Mouse (Mus musculus) testis, adult 2 months (tissue): ENCODE measurements around the gene Klhl7. TPM values are rescaled to one million over a fixed set of nuclear protein-coding genes. Genes with fewer than 3 reads are reported as not detected.

Experiments used
- H3K27ac ChIP-seq: fragments of 200-500 bp; 2 replicates; pipeline ENCODE4 v1.5.1; 2012; ENCODE audit warnings: low read depth, low read length; ENCODE audit not compliant: control insufficient read depth, insufficient read depth
- H3K27me3 ChIP-seq: fragments of 200-500 bp; 2 replicates; pipeline ENCODE4 v1.6.1; 2012; ENCODE audit warnings: mild to moderate bottlenecking, low read length, moderate library complexity; ENCODE audit not compliant: control insufficient read depth, insufficient read depth
- H3K36me3 ChIP-seq: fragments of 200-500 bp; 2 replicates; pipeline ENCODE4 v1.6.1; 2012; ENCODE audit warnings: mild to moderate bottlenecking, low read length; ENCODE audit not compliant: control insufficient read depth, insufficient read depth
- H3K4me1 ChIP-seq: fragments of 200-500 bp; 2 replicates; pipeline ENCODE4 v1.6.1; 2012; ENCODE audit warnings: low read length; ENCODE audit not compliant: control insufficient read depth, insufficient read depth
- H3K4me3 ChIP-seq: fragments of 200-500 bp; 2 replicates; pipeline ENCODE4 v1.5.1; 2012; ENCODE audit warnings: low read depth, mild to moderate bottlenecking, low read length, moderate library complexity, mixed read lengths; ENCODE audit not compliant: control insufficient read depth
- CTCF ChIP-seq: fragments of 200-500 bp; IDR thresholded peaks from 2 replicates; pipeline ENCODE4 v1.5.1; 2012; ENCODE audit warnings: low read depth, mild to moderate bottlenecking, inconsistent platforms, low read length, moderate library complexity; ENCODE audit not compliant: control insufficient read depth, insufficient read depth, insufficient replicate concordance
- POLR2A ChIP-seq: fragments of 200-500 bp; IDR thresholded peaks from 2 replicates; pipeline ENCODE4 v1.6.1; 2012; ENCODE audit warnings: low read depth, mild to moderate bottlenecking, inconsistent platforms, low read length, moderate library complexity; ENCODE audit not compliant: control insufficient read depth
- polyA plus RNA-seq: library from polyadenylated mRNA; depleted of rRNA; stranded (reverse); fragments of >200 nt; gene quantifications from 2 replicates; pipeline ENCODE4 v1.2.3, GENCODE M21; 2012

The Klhl7 gene
- polyA plus RNA-seq, 1 experiment, result 15.8 TPM

GRCm38 (mm10) chr5:24146964-24147363, 46.6 kb downstream of the Klhl7 start:
- no peaks in the 10 kb centered on the region for H3K4me1 ChIP-seq
- no peaks in the 10 kb centered on the region for H3K27me3 ChIP-seq
- H3K27ac ChIP-seq, result no peak overlapping the region
- H3K36me3 ChIP-seq, result peaks cover 1% of the 10 kb centered on the region
- no peak overlapping the region for H3K4me3 ChIP-seq
- no peak for TF ChIP-seq POLR2A
- TF ChIP-seq CTCF, result no peak

GRCm38 (mm10) chr5:24152199-24152598, 51.8 kb downstream of the Klhl7 start:
- Histone ChIP-seq H3K27me3 (no peaks in the 10 kb centered on the region), H3K36me3 (no peaks in the 10 kb centered on the region), H3K27ac (no peak overlapping the region), H3K4me1 (no peaks in the 10 kb centered on the region), H3K4me3 (no peak overlapping the region)
- TF ChIP-seq CTCF (no peak), POLR2A (no peak)

GRCm38 (mm10) chr5:24156774-24157173, 56.4 kb downstream of the Klhl7 start:
- Histone ChIP-seq H3K27me3 (no peaks in the 10 kb centered on the region), H3K36me3 (no peaks in the 10 kb centered on the region), H3K4me1 (no peaks in the 10 kb centered on the region), H3K27ac (no peak overlapping the region), H3K4me3 (no peak overlapping the region)
- no peak for TF ChIP-seq CTCF
- no peak for TF ChIP-seq POLR2A

- H3K27ac ChIP-seq, result peak within 1 kb of the TSS; percentile 97
- H3K4me1 ChIP-seq, result peaks cover 2% of the 10 kb centered on the region; the same call in 1 of the 2 replicates
- no peak for TF ChIP-seq CTCF
- peak; percentile 96 for TF ChIP-seq POLR2A
- no peaks in the 10 kb centered on the region for H3K27me3 ChIP-seq
- H3K4me3 ChIP-seq, result peak within 1 kb of the TSS; percentile 96
- H3K36me3 ChIP-seq, result no peaks in the 10 kb centered on the region; the same call in 1 of the 2 replicates
These were observed 64.5 kb downstream of the Klhl7 start, which contains the start of gene Nupl2 for GRCm38 (mm10) chr5:24164789-24165445. Nupl2 (plus strand) TSS chr5:24164963.

GRCm38 (mm10) chr5:24167263-24167662, 66.9 kb downstream of the Klhl7 start:
- Histone ChIP-seq H3K27me3 (no peaks in the 10 kb centered on the region), H3K4me3 (peak overlapping the region; percentile 18; the same call in 1 of the 2 replicates), H3K27ac (no peak overlapping the region), H3K4me1 (peaks cover 2% of the 10 kb centered on the region; the same call in 1 of the 2 replicates), H3K36me3 (no peaks in the 10 kb centered on the region; the same call in 1 of the 2 replicates)
- no peak for TF ChIP-seq POLR2A
- no peak for TF ChIP-seq CTCF

- no peak overlapping the region for H3K4me3 ChIP-seq
- no peaks in the 10 kb centered on the region; the same call in 1 of the 2 replicates for H3K36me3 ChIP-seq
These were observed 69.5 kb downstream of the Klhl7 start for GRCm38 (mm10) chr5:24169881-24170280.

GRCm38 (mm10) chr5:24172092-24172491, 71.7 kb downstream of the Klhl7 start:
- Histone ChIP-seq H3K4me3 (no peak overlapping the region), H3K27ac (no peak overlapping the region), H3K4me1 (no peaks in the 10 kb centered on the region), H3K27me3 (no peaks in the 10 kb centered on the region), H3K36me3 (no peaks in the 10 kb centered on the region; the same call in 1 of the 2 replicates)
- no peak for TF ChIP-seq POLR2A
- no peak for TF ChIP-seq CTCF

More at GRCm38 (mm10) chr5:24169881-24170280, 69.5 kb downstream of the Klhl7 start:
- no peak overlapping the region for H3K27ac ChIP-seq
- no peaks in the 10 kb centered on the region for H3K27me3 ChIP-seq
- peaks cover 2% of the 10 kb centered on the region; the same call in 1 of the 2 replicates for H3K4me1 ChIP-seq
- TF ChIP-seq POLR2A (no peak), CTCF (no peak)
